Mouse (Mus musculus) kidney, embryonic 16.5 days (tissue): ENCODE data around the gene Triml1. TPM values are rescaled to one million over a fixed set of nuclear protein-coding genes. Genes with fewer than 3 reads are reported as not detected.

Experiments used
- ATAC-seq: fragments of 200-750 bp; cut with Nextera tagmentation; 2 replicates; pipeline ENCODE4 v1.8.0; 2017; ENCODE audit warnings: moderate TSS enrichment; ENCODE audit not compliant: low FRiP score, low TSS enrichment
- H3K27ac ChIP-seq: fragments of 300-500 bp; sonication (generic); 2 replicates; pipeline ENCODE4 v1.5.1; 2014; ENCODE audit warnings: low read length
- H3K27me3 ChIP-seq: fragments of 300-500 bp; sonication (generic); 2 replicates; pipeline ENCODE4 v1.6.1; 2014; ENCODE audit warnings: low read length, control low read depth, mixed read lengths; ENCODE audit not compliant: insufficient read depth
- H3K36me3 ChIP-seq: fragments of 300-500 bp; sonication (generic); 2 replicates; pipeline ENCODE4 v1.6.1; 2014; ENCODE audit warnings: low read length, control low read depth, mixed read lengths; ENCODE audit not compliant: insufficient read depth
- H3K4me1 ChIP-seq: fragments of 300-500 bp; sonication (generic); 2 replicates; pipeline ENCODE4 v1.6.1; 2014; ENCODE audit warnings: low read length, control low read depth, mixed read lengths; ENCODE audit not compliant: insufficient read depth
- H3K4me2 ChIP-seq: fragments of 300-500 bp; sonication (generic); replicated peaks from 2 replicates; pipeline ENCODE4 v1.6.1; 2014; ENCODE audit warnings: low read depth, low read length
- H3K4me3 ChIP-seq: fragments of 300-500 bp; sonication (generic); 2 replicates; pipeline ENCODE4 v1.5.1; 2014; ENCODE audit warnings: mild to moderate bottlenecking, low read length
- H3K9ac ChIP-seq: fragments of 300-500 bp; sonication (generic); replicated peaks from 2 replicates; pipeline ENCODE4 v1.6.1; 2014; ENCODE audit warnings: low read length
- H3K9me3 ChIP-seq: fragments of 300-500 bp; sonication (generic); 2 replicates; pipeline ENCODE4 v1.6.1; 2016; ENCODE audit warnings: low read length, control low read depth
- WGBS: fragments of 180-500 bp; shearing (Covaris S2); extraction: QIAGEN DNeasy Blood & Tissue Kit; methylation state at CpG from one replicate; pipeline ENCODE4 v1.1.7; 2014; 5-methylcytosine and 5-hydroxymethylcytosine counted together
- polyA plus RNA-seq: library from polyadenylated mRNA; unstranded; fragments of >200 nt; fragmentation: Nextera tagmentation; extraction: Ambion mirVana; gene quantifications from 2 replicates; pipeline ENCODE4 v1.2.1, GENCODE M21; 2015

Triml1 gene
- polyA plus RNA-seq, 1 experiment from 2014 or later = not detected

GRCm38 (mm10) chr8:43149307-43149706 is 8.0 kb upstream of the Triml1 start:
- no peak overlapping the region for H3K9ac ChIP-seq
- no peaks in the 10 kb centered on the region for H3K36me3 ChIP-seq
- H3K4me1 ChIP-seq = no peaks in the 10 kb centered on the region
- no peak overlapping the region for H3K4me3 ChIP-seq
- no peak overlapping the region for H3K4me2 ChIP-seq
- H3K27me3 ChIP-seq = no peaks in the 10 kb centered on the region
- WGBS = 89% methylated on average over 9 of the region's 9 CpGs
- peaks cover 8% of the 10 kb centered on the region; the same call in 1 of the 2 replicates for H3K9me3 ChIP-seq
- no peak for ATAC-seq
- H3K27ac ChIP-seq = no peak overlapping the region

GRCm38 (mm10) chr8:43111205-43111827 is 30.0 kb downstream of the Triml1 start:
- Histone ChIP-seq H3K9me3 (no peaks in the 10 kb centered on the region), H3K27ac (no peak overlapping the region), H3K4me2 (no peak overlapping the region), H3K4me3 (no peak overlapping the region), H3K27me3 (no peaks in the 10 kb centered on the region), H3K4me1 (no peaks in the 10 kb centered on the region), H3K36me3 (no peaks in the 10 kb centered on the region), H3K9ac (no peak overlapping the region)
- WGBS = 85% methylated on average over 4 of the region's 4 CpGs
- no peak for ATAC-seq

Other genes with a start within 250 kb of the Triml1 start
- gene Triml2, start 39.1 kb upstream of the Triml1 start, polyA plus RNA-seq = not detected in 2 replicates
- gene Zfp42, start 165.5 kb upstream of the Triml1 start, polyA plus RNA-seq = not detected in 2 replicates